Mouse (Mus musculus) layer of hippocampus, adult 11-12 months (tissue): Measurements from ENCODE around the gene Amot.
A peak's percentile ranks its signal among the peaks of the same experiment; 100 is the strongest.

Experiments
- DNase-seq: peaks from one replicate; pipeline ENCODE4 v3.0.0; 2022; ENCODE audit warnings: low spot score

Gene Amot

DNA sequence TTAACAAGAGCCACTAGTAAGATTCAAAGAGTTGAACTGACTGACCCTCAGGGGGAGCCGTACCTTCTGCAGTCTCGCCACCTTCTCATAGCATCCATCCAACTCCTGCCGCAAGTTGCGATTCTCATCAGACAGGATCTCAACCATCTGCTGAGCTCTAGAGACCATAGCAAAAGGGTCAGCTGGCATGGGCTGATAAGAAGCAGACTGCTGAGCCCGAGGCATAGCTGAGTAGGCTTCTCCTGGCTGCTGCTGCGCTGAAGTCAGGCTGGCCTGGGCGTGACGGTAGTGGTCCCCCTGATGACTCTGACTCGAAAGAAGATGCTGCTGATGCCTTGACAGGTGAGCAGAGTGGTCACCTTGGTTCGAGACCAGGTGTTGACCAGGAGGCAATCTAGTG is 25.0 kb downstream of the Amot start:
- no peak for DNase-seq

GRCm38 (mm10) chrX:145477725-145478194 is 27.2 kb downstream of the Amot start:
- DNase-seq: peak; percentile 4

- no peak for DNase-seq
Measured at GRCm38 (mm10) chrX:145477003-145477724, 27.8 kb downstream of the Amot start.

DNA sequence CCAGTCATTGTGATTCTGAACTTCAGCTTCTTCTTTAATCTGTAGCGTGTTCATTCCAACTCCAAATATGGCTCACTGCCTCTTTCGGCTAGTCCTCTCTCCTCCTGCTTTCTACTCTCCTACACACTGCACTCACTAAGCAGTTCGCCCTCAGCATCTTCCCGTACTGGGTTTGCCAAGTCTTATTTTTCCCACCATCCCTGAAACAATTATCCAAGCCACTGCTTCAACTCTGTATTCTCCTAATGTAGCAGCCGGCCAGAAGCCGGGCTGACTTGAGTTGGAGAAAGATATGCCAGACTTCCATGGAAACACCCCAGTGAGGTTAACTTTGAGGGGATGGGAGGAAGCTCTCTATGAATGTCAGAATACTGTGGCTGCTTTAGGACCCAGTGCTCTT is 36.7 kb downstream of the Amot start:
- peak; percentile 4 for DNase-seq

- no peak for DNase-seq
Measured at GRCm38 (mm10) chrX:145463524-145463923, 41.5 kb downstream of the Amot start.

DNA sequence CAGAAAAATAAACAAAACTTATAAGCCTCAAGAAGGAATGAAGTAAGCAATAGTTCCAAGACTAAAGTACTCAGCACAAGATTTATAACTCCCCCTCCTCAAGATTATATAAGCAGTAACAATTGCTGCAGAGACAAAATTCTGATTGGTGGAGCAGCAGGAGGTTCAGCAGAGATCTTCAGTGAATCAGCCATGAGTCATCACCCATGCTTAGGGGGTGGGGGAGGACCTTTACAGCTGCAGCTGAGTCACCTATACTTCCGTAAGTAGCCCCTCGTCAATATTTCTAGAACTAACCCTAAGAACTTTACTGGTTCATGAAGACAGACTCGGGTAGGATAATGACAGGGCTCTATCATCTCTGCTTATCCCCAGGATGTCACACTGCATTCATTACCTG is 43.6 kb downstream of the Amot start:
- DNase-seq: no peak

GRCm38 (mm10) chrX:145456251-145456650 is 48.7 kb downstream of the Amot start:
- DNase-seq: no peak

DNA sequence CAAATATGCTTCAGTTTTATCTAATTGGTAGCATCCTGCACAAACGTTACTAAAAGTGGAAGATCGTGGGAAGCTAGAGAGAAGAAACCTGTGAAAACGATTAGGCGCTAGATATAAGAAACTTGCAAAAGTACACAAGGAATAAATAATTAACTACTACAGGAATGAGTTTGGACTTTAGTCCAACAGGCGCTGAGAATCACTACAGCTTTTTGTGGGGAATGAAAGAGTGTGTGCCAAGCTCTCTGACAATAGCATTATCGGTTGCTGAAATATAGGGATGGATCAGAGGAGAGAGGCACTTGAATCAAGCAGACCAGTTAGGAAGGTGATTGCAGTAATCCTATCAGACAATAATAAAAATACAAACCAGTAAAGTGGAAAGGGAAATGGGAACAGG is 49.4 kb downstream of the Amot start:
- no peak for DNase-seq

DNA sequence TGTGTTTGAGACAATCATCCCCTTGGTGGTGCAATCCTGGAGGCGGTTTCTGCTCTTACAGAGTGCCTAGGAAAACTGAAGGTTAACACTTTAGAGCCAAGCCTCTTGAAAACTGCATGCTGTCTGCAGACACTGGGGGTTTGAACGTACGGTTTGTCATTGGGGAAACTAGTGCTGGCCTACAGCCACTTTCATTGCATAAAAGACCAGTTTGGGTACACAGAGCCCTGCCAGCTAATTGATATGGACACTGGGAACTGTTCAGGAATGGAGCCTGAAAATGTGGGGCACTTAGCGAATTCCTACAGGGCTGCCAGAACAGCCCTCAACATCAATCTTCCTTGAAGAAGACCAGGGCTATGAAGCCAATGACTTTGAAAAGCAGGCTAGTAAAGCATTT is 50.2 kb downstream of the Amot start:
- peak; percentile 10 for DNase-seq

DNA sequence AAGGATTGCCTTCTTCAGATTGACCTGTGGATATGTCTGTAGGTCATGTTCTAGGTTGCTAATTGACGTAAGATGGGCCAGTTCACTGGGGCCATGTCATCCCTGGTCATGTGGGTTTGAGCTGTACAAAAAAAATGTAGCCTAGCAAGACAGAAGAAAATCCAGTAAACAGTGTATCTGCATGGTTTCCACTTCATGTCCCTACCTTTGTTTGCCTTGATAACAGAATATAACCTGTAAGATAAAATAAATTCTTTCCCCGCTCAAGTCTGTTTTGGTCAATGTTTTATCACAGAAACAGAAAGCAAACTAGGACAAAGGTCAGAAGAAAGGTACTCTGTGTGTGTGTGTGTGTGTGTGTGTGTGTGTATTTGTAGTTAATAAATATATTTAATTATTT is 63.5 kb downstream of the Amot start:
- DNase-seq: no peak

DNA sequence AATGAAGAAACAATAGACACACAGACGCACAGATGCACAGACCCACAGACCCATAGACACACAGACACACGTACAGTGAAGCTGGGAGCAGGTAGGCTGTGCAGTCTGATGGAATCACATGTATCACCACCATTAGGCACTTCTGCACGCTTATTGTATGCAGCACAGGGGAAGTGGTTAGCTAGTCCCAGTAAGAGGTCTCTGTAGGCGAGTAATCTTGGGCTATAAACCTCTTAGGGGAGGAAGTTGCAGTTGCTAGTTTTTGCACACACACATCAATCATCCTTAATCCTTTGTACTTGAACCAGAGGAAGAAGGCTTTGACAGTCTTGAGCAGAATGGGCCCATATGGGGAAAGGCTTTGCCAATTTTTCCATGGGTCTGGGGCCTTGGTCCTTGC is 71.3 kb downstream of the Amot start:
- no peak for DNase-seq

- DNase-seq: no peak
Measured at GRCm38 (mm10) chrX:145430836-145431570, 74.0 kb downstream of the Amot start.

DNA sequence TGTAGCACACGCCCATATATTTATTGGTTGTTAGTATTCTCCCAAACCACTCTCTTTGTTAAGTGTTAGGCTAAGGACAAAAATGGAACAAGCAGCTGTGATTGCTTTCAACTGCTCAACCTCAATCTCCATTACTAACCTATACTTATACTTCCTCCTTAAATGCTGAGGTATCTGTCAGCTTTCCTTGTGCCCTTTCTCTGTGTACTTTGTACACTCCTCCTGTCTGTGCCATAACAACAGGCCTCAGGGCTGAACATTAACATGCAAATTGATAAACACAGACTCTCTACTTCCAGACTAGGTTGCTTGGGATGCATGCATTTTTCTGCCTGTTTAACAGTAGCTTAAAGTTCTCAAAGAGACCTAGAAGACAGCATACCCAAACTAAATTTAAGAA is 76.2 kb downstream of the Amot start:
- DNase-seq: no peak

- DNase-seq: no peak
Measured at GRCm38 (mm10) chrX:145424026-145424425, 81.0 kb downstream of the Amot start.

GRCm38 (mm10) chrX:145414319-145414718 is 90.7 kb downstream of the Amot start:
- DNase-seq: no peak

- DNase-seq: no peak
Measured at GRCm38 (mm10) chrX:145411425-145411824, 93.6 kb downstream of the Amot start.

GRCm38 (mm10) chrX:145406052-145406451 is 98.9 kb downstream of the Amot start:
- no peak for DNase-seq

- DNase-seq: no peak
Measured at GRCm38 (mm10) chrX:145401926-145402325, 103.1 kb downstream of the Amot start.

DNA sequence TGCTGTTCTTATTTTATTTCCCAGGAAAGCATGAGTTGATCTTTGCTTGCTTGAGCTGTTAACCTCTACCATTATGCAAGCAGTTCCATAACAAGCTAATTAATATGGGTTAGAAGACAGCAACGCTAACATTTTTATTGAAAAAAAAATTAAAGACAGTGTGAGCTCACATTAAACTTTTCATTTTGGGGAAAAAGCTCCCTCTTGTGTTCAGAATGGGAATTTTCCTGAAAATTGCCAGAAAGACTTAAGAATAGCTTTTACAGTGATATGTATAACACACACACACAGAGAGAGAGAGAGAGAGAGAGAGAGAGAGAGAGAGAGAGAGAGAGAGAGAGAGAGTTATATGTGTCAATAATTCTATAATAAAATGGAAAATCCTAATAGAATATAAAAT is 105.7 kb downstream of the Amot start:
- DNase-seq: peak; percentile 17
